Mouse (Mus musculus) c-Kit-positive CD71-negative TER-119-negative erythroid progenitor cells, embryonic 14.5 days (primary cell): Measurements from ENCODE around the gene Abcc1.

ENCODE experiments used
- DNase-seq: peaks from one replicate; pipeline ENCODE4 v3.0.0-alpha.2; 2013; ENCODE audit warnings: low read depth

Abcc1 gene

GRCm38 (mm10) chr16:14439801-14440614, 78.7 kb downstream of the Abcc1 start:
- no peak for DNase-seq

DNA sequence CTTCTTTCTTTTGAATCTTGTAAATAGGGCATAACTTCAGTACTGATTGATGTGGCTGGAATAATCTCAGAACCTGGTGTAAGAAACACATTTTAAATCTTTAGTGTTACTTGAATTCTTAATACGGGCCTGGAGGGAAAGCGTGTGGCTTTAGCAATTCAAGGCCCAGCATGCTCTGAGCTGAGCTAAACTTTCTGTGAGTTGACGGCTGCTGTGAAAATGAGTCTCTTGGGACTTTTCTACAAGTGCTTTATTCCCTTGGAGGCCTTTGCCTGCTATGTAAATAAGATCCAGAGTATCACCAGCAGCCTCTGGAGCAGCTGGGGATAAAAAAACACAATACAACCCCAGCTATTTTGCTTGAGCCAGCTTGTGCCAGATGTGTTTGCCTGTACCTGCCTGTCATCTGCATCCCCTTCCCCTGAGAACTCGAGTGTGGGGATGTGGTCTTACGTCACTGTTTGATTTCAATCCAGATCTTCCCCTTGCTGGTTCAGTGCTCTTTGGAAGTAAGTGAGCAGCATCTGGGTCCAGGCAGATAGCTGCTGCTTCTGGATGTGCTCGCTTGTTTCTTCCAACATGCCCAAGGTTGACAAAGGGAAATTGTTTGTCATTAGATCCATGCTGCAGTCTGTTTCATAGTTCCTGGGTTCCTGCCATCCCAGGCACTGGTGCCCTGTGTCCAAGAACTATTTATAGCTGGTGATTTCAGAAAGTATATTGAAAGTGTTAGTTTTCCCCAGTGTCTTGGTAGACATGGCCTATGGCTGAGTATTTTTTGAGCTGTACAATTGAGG, 82.9 kb downstream of the Abcc1 start:
- no peak for DNase-seq

- no peak for DNase-seq
Observed at GRCm38 (mm10) chr16:14445197-14445596, 83.8 kb downstream of the Abcc1 start.

DNA sequence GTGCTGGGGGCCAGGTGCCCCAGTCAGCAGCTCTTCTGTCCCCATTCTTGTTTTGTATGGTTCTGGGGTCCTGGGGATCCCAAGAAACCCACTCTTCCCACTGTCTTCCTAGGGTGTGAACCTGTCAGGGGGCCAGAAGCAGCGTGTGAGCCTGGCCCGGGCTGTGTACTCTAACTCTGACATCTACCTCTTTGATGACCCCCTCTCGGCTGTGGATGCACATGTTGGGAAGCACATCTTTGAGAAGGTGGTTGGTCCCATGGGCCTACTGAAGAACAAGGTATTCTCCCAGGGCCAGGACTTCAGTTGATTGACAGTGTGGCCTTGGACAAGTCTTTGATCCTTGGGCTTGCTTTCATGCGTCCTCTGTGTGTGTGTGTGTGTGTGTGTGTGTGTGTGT, 86.0 kb downstream of the Abcc1 start:
- DNase-seq: no peak

DNA sequence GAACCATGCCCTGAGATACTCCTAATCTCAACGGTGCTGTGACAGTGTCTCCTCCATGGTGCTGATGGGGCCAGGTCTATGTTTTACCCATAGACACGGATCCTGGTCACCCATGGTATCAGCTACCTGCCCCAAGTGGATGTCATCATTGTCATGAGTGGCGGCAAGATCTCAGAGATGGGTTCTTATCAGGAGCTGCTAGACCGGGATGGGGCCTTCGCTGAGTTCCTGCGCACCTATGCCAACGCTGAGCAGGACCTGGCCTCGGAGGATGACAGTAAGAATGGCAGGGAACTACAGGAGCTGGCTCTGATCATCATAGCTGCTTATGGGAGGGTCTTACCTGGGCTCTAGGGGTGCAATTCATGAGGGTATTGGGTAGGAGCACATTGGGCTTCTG, 86.9 kb downstream of the Abcc1 start:
- no peak for DNase-seq

DNA sequence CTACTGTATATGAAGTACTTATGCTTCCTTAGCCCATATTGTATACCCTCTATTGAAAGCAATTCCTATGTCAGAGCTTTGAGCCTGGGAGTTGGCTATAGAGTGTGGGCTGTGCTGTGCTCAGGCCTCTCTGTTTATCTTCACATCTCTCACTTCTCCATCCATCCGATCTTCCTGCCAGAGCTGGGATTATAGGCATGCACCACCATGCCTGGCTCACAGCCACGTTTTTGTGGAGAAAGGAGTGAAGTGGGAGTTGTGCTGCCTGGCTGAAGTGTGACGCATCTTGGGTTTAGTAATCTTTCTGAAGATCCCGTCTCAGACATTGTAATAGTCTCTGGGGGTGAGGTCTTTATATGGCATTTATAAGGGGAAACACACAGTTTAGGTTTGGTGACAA, 88.5 kb downstream of the Abcc1 start:
- no peak for DNase-seq

- no peak for DNase-seq
Observed at GRCm38 (mm10) chr16:14451374-14452046, 90.2 kb downstream of the Abcc1 start.

- DNase-seq: no peak
Observed at GRCm38 (mm10) chr16:14462535-14462934, 101.2 kb downstream of the Abcc1 start.

DNA sequence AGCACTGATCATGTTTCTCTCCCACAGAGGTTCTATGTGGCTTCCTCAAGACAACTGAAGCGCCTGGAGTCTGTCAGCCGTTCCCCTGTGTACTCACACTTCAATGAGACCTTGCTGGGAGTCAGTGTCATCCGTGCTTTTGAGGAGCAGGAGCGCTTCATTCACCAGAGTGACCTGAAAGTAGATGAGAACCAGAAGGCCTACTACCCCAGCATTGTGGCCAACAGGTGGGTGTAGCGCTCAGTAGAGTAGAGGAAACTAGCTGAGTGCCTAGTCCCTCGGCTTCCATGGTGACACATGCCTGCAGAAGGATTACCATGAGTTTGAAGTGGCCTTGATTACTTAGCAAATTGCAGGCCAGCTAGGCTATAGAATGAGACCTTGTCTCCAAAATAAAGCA, 103.7 kb downstream of the Abcc1 start:
- no peak for DNase-seq

GRCm38 (mm10) chr16:14468351-14468750, 107.0 kb downstream of the Abcc1 start:
- DNase-seq: no peak

GRCm38 (mm10) chr16:14468841-14469240, 107.5 kb downstream of the Abcc1 start:
- DNase-seq: no peak

DNA sequence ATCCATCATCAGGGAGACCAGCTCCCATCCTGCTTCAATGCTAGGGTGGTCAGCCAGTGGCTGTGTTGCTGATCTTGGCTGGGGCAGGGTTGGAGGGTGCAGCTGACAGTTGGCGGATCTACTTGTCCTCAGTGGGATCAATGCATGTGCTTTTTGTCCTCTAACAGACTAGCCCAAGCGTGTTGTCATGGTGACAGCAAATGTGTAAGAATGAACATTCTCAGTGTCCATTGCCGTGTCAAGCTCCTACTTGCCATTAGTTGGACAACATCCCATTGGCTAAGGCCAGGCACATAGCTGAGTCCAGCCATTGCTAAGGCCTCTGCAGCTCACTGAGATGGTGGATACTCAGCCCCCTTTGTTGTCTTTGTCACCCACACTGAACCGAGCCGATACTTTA, 110.8 kb downstream of the Abcc1 start:
- no peak for DNase-seq

DNA sequence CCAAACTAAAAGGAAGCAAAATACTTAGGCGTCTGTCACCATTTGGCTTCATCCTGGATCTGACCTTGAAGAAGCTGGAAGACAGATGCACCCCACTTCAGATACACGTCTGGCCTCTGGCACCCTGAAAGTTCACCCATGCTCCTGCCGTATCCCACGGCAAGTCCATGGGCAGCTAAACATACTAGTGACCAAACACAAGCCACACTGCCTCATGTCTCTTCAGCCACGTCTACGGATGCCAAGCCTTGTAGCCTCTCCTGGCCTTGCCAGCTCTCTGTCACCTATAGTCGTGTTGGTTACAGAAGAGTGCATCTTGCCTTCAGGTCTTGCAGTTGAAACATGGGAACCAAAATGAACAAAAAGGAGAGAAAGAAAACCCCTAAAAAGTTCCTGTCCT, 112.3 kb downstream of the Abcc1 start:
- DNase-seq: no peak

GRCm38 (mm10) chr16:14475001-14475400, 113.6 kb downstream of the Abcc1 start:
- no peak for DNase-seq

DNA sequence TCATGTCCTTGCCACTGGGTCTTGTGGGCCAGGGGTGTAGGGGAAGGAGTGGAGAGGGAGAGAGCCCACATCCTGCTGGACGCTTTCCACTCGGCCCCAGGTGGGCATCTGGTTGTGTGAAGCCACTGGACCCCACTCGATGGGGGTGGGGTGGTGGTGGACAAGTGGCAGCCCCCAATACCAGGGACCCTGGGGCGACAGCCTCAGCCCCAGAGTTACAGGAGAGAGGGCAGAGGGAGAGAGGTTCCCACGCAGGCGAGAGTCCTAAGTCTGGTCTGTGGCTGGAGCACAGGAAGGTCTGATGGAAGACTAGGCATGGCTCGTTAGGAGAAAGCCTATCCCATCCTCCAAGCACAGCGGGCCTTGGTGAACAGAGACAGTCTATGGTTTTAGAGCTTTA, 114.7 kb downstream of the Abcc1 start:
- DNase-seq: no peak

GRCm38 (mm10) chr16:14476701-14477400, 115.5 kb downstream of the Abcc1 start:
- DNase-seq: no peak

GRCm38 (mm10) chr16:14477510-14478300, 116.3 kb downstream of the Abcc1 start:
- DNase-seq: no peak

GRCm38 (mm10) chr16:14479641-14480040, 118.3 kb downstream of the Abcc1 start:
- no peak for DNase-seq

DNA sequence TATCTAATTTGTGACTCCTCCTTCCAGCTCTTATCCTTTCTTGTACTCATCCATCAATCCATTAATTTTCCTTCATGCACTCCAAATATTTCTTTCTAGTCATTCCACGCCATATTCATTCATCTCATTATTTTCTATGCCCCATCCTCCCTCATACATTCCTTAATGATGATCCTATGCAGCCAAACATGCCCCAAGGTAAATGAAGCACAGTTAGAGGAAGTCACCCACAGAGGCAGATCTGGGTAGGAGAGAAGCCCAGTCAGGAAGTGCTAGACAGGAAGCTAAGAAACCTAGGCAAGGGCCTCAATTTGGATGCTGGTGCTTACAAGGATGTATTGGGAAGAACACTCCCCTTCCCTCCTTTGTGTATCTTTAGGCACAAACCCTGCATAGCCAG, 121.9 kb downstream of the Abcc1 start:
- no peak for DNase-seq

DNA sequence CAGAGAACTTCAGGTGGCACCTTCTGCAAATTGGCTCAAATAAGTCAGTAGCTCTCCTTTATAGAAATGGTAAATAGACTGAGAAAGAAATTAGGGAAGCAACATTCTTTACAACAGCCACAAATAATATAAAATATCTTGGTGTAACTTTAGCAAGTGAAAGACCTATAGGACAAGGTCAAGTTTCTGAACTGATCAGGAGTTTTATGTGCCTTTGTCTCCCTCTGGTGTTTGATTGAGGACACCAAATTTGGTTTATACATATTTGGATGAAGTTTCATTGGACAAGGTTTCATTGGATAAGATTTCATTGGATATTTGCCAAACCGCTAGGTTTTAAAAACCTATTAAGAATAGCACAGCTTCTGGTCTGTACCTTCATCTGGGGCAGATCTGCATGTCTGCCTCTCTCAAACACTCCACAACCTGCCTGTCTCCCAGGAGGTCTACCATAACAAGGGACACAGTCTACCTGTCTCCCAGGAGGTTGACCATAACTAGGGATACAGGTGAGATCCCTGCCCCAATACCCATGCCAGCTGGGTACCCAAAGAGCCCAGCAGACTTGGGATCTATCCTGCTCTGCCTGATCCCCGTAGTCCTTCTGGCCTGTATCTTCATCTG, 132.2 kb downstream of the Abcc1 start:
- DNase-seq: peak; percentile 17
